Mouse (Mus musculus): ENCODE measurements around the gene C1qtnf6.

C1qtnf6 gene

GRCm38 (mm10) chr15:78544561-78545001, 13.4 kb upstream of the C1qtnf6 start, which contains the start of gene Sstr3:
Sstr3 (minus strand) TSS chr15:78544685.
- DNase-seq = peak; percentile 69 to 74

GRCm38 (mm10) chr15:78544041-78544440, 12.8 kb upstream of the C1qtnf6 start:
- DNase-seq = peak in 1 of 2 experiments; percentile 35

- peak; percentile 73 to 79 for DNase-seq
These were observed 11.6 kb upstream of the C1qtnf6 start for GRCm38 (mm10) chr15:78542767-78543303.

- DNase-seq = peak; percentile 61 to 72
These were observed 11.0 kb upstream of the C1qtnf6 start for GRCm38 (mm10) chr15:78542098-78542766.

GRCm38 (mm10) chr15:78541606-78542005, 10.4 kb upstream of the C1qtnf6 start:
- peak; percentile 83 to 91 for DNase-seq

- peak in 1 of 2 experiments; percentile 41 for DNase-seq
These were observed 9.8 kb upstream of the C1qtnf6 start for GRCm38 (mm10) chr15:78541036-78541435.

- DNase-seq = no peak
These were observed 4.7 kb upstream of the C1qtnf6 start for GRCm38 (mm10) chr15:78535723-78536421.

GRCm38 (mm10) chr15:78533346-78533835, 2.2 kb upstream of the C1qtnf6 start:
- peak; percentile 82 to 87 for DNase-seq

- no peak for DNase-seq
These were observed 1.5 kb upstream of the C1qtnf6 start for GRCm38 (mm10) chr15:78532566-78533345.

GRCm38 (mm10) chr15:78531901-78532469, 769 bp upstream of the C1qtnf6 start:
- peak; percentile 100 for DNase-seq

GRCm38 (mm10) chr15:78531451-78531720, 170 bp upstream of the C1qtnf6 start:
- no peak for DNase-seq

- no peak for DNase-seq
These were observed 1.1 kb downstream of the C1qtnf6 start for GRCm38 (mm10) chr15:78530141-78530540.

- DNase-seq = peak; percentile 71 to 81
These were observed 1.7 kb downstream of the C1qtnf6 start for GRCm38 (mm10) chr15:78529428-78529990.

GRCm38 (mm10) chr15:78528726-78529411, 2.3 kb downstream of the C1qtnf6 start:
- no peak for DNase-seq

GRCm38 (mm10) chr15:78527973-78528372, 3.2 kb downstream of the C1qtnf6 start:
- DNase-seq = peak; percentile 72 to 83

GRCm38 (mm10) chr15:78524163-78524562, 7.1 kb downstream of the C1qtnf6 start:
- DNase-seq = no peak

- no peak for DNase-seq
These were observed 9.3 kb downstream of the C1qtnf6 start for GRCm38 (mm10) chr15:78521892-78522291.

GRCm38 (mm10) chr15:78521331-78521730, 9.9 kb downstream of the C1qtnf6 start:
- no peak for DNase-seq

GRCm38 (mm10) chr15:78520112-78520715, 11.0 kb downstream of the C1qtnf6 start:
- no peak for DNase-seq

GRCm38 (mm10) chr15:78518221-78518620, 13.0 kb downstream of the C1qtnf6 start:
- no peak for DNase-seq

- no peak for DNase-seq
These were observed 15.5 kb downstream of the C1qtnf6 start for GRCm38 (mm10) chr15:78515759-78516158.
